Mouse (Mus musculus): Measurements from ENCODE around the gene Tmem185b. TPM values are rescaled to one million over a fixed set of nuclear protein-coding genes. Genes with fewer than 3 reads are reported as not detected.

Tmem185b gene
- polyA plus RNA-seq, 1 experiment from 2014 or later = 16.8 TPM

- Histone ChIP-seq H3K27ac (ENCODE audit: low read length) (no peak overlapping the region), H3K4me2 (ENCODE audit: low read length) (no peak overlapping the region), H3K4me3 (replicated peaks; ENCODE audit: low read length) (no peak overlapping the region), H3K27me3 (replicated peaks; ENCODE audit: control insufficient read depth, insufficient read depth, low read length) (no peaks in the 10 kb centered on the region), H3K9me3 (ENCODE audit: control insufficient read depth, low read length) (no peaks in the 10 kb centered on the region), H3K4me1 (replicated peaks; ENCODE audit: control insufficient read depth, insufficient read depth, low read length) (peaks cover 21% of the 10 kb centered on the region), H3K9ac (replicated peaks; ENCODE audit: low read depth, low read length) (no peak overlapping the region), H3K36me3 (ENCODE audit: control insufficient read depth, insufficient read depth) (no peaks in the 10 kb centered on the region)
- ATAC-seq = no peak
- WGBS = 82% methylated on average over 8 of the region's 8 CpGs
These were observed 24.1 kb upstream of the Tmem185b start for GRCm38 (mm10) chr1:119501881-119502280.

GRCm38 (mm10) chr1:119502729-119503128, 23.2 kb upstream of the Tmem185b start:
- H3K4me1 ChIP-seq (replicated peaks; ENCODE audit: control insufficient read depth, insufficient read depth, low read length) = peaks cover 21% of the 10 kb centered on the region
- H3K27ac ChIP-seq (ENCODE audit: low read length) = no peak overlapping the region
- peak overlapping the region; percentile 62; the same call in 1 of the 2 replicates for H3K4me2 ChIP-seq (ENCODE audit: low read length)
- WGBS = 94% methylated on average over 9 of the region's 11 CpGs
- H3K9me3 ChIP-seq (ENCODE audit: control insufficient read depth, low read length) = no peaks in the 10 kb centered on the region
- no peak for ATAC-seq
- no peaks in the 10 kb centered on the region for H3K27me3 ChIP-seq (replicated peaks; ENCODE audit: control insufficient read depth, insufficient read depth, low read length)
- H3K9ac ChIP-seq (replicated peaks; ENCODE audit: low read depth, low read length) = no peak overlapping the region
- H3K4me3 ChIP-seq (replicated peaks; ENCODE audit: low read length) = no peak overlapping the region
- no peaks in the 10 kb centered on the region for H3K36me3 ChIP-seq (ENCODE audit: control insufficient read depth, insufficient read depth)

- ATAC-seq = no peak
- no peak overlapping the region for H3K9ac ChIP-seq (replicated peaks; ENCODE audit: low read depth, low read length)
- WGBS = 85% methylated on average over 3 of the region's 3 CpGs
These were observed 22.8 kb upstream of the Tmem185b start for GRCm38 (mm10) chr1:119503181-119503580.

GRCm38 (mm10) chr1:119503808-119504207, 22.2 kb upstream of the Tmem185b start:
- Histone ChIP-seq H3K4me2 (ENCODE audit: low read length) (peak overlapping the region; percentile 62), H3K27ac (ENCODE audit: low read length) (no peak overlapping the region), H3K4me3 (replicated peaks; ENCODE audit: low read length) (peak overlapping the region; percentile 67), H3K36me3 (ENCODE audit: control insufficient read depth, insufficient read depth) (no peaks in the 10 kb centered on the region), H3K9ac (replicated peaks; ENCODE audit: low read depth, low read length) (peak overlapping the region; percentile 68), H3K4me1 (replicated peaks; ENCODE audit: control insufficient read depth, insufficient read depth, low read length) (peaks cover 27% of the 10 kb centered on the region), H3K27me3 (replicated peaks; ENCODE audit: control insufficient read depth, insufficient read depth, low read length) (no peaks in the 10 kb centered on the region), H3K9me3 (ENCODE audit: control insufficient read depth, low read length) (no peaks in the 10 kb centered on the region)
- ATAC-seq = no peak
- 24% methylated on average over 5 of the region's 5 CpGs for WGBS

More at GRCm38 (mm10) chr1:119503181-119503580, 22.8 kb upstream of the Tmem185b start:
- H3K4me1 ChIP-seq (replicated peaks; ENCODE audit: control insufficient read depth, insufficient read depth, low read length) = peaks cover 22% of the 10 kb centered on the region
- no peaks in the 10 kb centered on the region for H3K27me3 ChIP-seq (replicated peaks; ENCODE audit: control insufficient read depth, insufficient read depth, low read length)
- peak overlapping the region; percentile 67 for H3K4me3 ChIP-seq (replicated peaks; ENCODE audit: low read length)
- no peaks in the 10 kb centered on the region for H3K9me3 ChIP-seq (ENCODE audit: control insufficient read depth, low read length)
- H3K36me3 ChIP-seq (ENCODE audit: control insufficient read depth, insufficient read depth) = no peaks in the 10 kb centered on the region
- H3K4me2 ChIP-seq (ENCODE audit: low read length) = peak overlapping the region; percentile 62
- no peak overlapping the region for H3K27ac ChIP-seq (ENCODE audit: low read length)

- peak within 1 kb of the TSS; percentile 89 for H3K4me2 ChIP-seq (ENCODE audit: low read length)
These were observed 21.5 kb upstream of the Tmem185b start, which contains the start of gene Ralb for GRCm38 (mm10) chr1:119504260-119505062. Ralb (minus strand) TSS chr1:119504794.

GRCm38 (mm10) chr1:119505951-119506350, 20.0 kb upstream of the Tmem185b start:
- Histone ChIP-seq H3K4me2 (ENCODE audit: low read length) (no peak overlapping the region), H3K4me3 (replicated peaks; ENCODE audit: low read length) (no peak overlapping the region), H3K27ac (ENCODE audit: low read length) (no peak overlapping the region), H3K27me3 (replicated peaks; ENCODE audit: control insufficient read depth, insufficient read depth, low read length) (no peaks in the 10 kb centered on the region), H3K36me3 (ENCODE audit: control insufficient read depth, insufficient read depth) (no peaks in the 10 kb centered on the region), H3K4me1 (replicated peaks; ENCODE audit: control insufficient read depth, insufficient read depth, low read length) (peaks cover 28% of the 10 kb centered on the region), H3K9ac (replicated peaks; ENCODE audit: low read depth, low read length) (no peak overlapping the region), H3K9me3 (ENCODE audit: control insufficient read depth, low read length) (no peaks in the 10 kb centered on the region)
- ATAC-seq = no peak
- WGBS = 98% methylated on average over 3 of the region's 3 CpGs

More at GRCm38 (mm10) chr1:119504260-119505062, 21.5 kb upstream of the Tmem185b start, which contains the start of gene Ralb:
- Histone ChIP-seq H3K27me3 (replicated peaks; ENCODE audit: control insufficient read depth, insufficient read depth, low read length) (no peaks in the 10 kb centered on the region), H3K4me3 (replicated peaks; ENCODE audit: low read length) (peak within 1 kb of the TSS; percentile 67), H3K9me3 (ENCODE audit: control insufficient read depth, low read length) (no peaks in the 10 kb centered on the region), H3K9ac (replicated peaks; ENCODE audit: low read depth, low read length) (peak within 1 kb of the TSS; percentile 68), H3K4me1 (replicated peaks; ENCODE audit: control insufficient read depth, insufficient read depth, low read length) (peaks cover 28% of the 10 kb centered on the region), H3K27ac (ENCODE audit: low read length) (no peak within 1 kb of the TSS), H3K36me3 (ENCODE audit: control insufficient read depth, insufficient read depth) (no peaks in the 10 kb centered on the region)
- ATAC-seq = peak; percentile 99
- under 1% methylated on average over 57 of the region's 57 CpGs for WGBS

- 24% methylated on average over 4 of the region's 4 CpGs for WGBS
- peaks cover 18% of the 10 kb centered on the region for H3K4me1 ChIP-seq (replicated peaks; ENCODE audit: control insufficient read depth, insufficient read depth, low read length)
- H3K27ac ChIP-seq (ENCODE audit: low read length) = no peak overlapping the region
- H3K9me3 ChIP-seq (ENCODE audit: control insufficient read depth, low read length) = no peaks in the 10 kb centered on the region
- no peaks in the 10 kb centered on the region for H3K27me3 ChIP-seq (replicated peaks; ENCODE audit: control insufficient read depth, insufficient read depth, low read length)
- no peaks in the 10 kb centered on the region for H3K36me3 ChIP-seq (ENCODE audit: control insufficient read depth, insufficient read depth)
- H3K9ac ChIP-seq (replicated peaks; ENCODE audit: low read depth, low read length) = no peak overlapping the region
- H3K4me3 ChIP-seq (replicated peaks; ENCODE audit: low read length) = no peak overlapping the region
- ATAC-seq = no peak
- H3K4me2 ChIP-seq (ENCODE audit: low read length) = no peak overlapping the region
These were observed 17.4 kb upstream of the Tmem185b start for GRCm38 (mm10) chr1:119508548-119508947.

- WGBS = 84% methylated on average over 7 of the region's 7 CpGs
- Histone ChIP-seq H3K4me2 (ENCODE audit: low read length) (no peak overlapping the region), H3K27ac (ENCODE audit: low read length) (no peak overlapping the region), H3K9ac (replicated peaks; ENCODE audit: low read depth, low read length) (no peak overlapping the region), H3K4me3 (replicated peaks; ENCODE audit: low read length) (no peak overlapping the region), H3K4me1 (replicated peaks; ENCODE audit: control insufficient read depth, insufficient read depth, low read length) (peaks cover 12% of the 10 kb centered on the region), H3K27me3 (replicated peaks; ENCODE audit: control insufficient read depth, insufficient read depth, low read length) (no peaks in the 10 kb centered on the region), H3K9me3 (ENCODE audit: control insufficient read depth, low read length) (no peaks in the 10 kb centered on the region), H3K36me3 (ENCODE audit: control insufficient read depth, insufficient read depth) (no peaks in the 10 kb centered on the region)
- ATAC-seq = no peak
These were observed 16.5 kb upstream of the Tmem185b start for GRCm38 (mm10) chr1:119509474-119509873.

GRCm38 (mm10) chr1:119510409-119510808, 15.6 kb upstream of the Tmem185b start:
- H3K9ac ChIP-seq (replicated peaks; ENCODE audit: low read depth, low read length) = no peak overlapping the region
- H3K36me3 ChIP-seq (ENCODE audit: control insufficient read depth, insufficient read depth) = no peaks in the 10 kb centered on the region
- no peak for ATAC-seq
- no peak overlapping the region for H3K27ac ChIP-seq (ENCODE audit: low read length)
- H3K4me2 ChIP-seq (ENCODE audit: low read length) = no peak overlapping the region
- H3K4me1 ChIP-seq (replicated peaks; ENCODE audit: control insufficient read depth, insufficient read depth, low read length) = peaks cover 6% of the 10 kb centered on the region; the same call in 1 of the 2 replicates
- 77% methylated on average over 9 of the region's 9 CpGs for WGBS
- no peak overlapping the region for H3K4me3 ChIP-seq (replicated peaks; ENCODE audit: low read length)
- no peaks in the 10 kb centered on the region for H3K27me3 ChIP-seq (replicated peaks; ENCODE audit: control insufficient read depth, insufficient read depth, low read length)
- H3K9me3 ChIP-seq (ENCODE audit: control insufficient read depth, low read length) = no peaks in the 10 kb centered on the region

Measured in forebrain, embryonic 16.5 days (tissue).